Mouse (Mus musculus): ENCODE data around the gene Kcnab2.

DNA sequence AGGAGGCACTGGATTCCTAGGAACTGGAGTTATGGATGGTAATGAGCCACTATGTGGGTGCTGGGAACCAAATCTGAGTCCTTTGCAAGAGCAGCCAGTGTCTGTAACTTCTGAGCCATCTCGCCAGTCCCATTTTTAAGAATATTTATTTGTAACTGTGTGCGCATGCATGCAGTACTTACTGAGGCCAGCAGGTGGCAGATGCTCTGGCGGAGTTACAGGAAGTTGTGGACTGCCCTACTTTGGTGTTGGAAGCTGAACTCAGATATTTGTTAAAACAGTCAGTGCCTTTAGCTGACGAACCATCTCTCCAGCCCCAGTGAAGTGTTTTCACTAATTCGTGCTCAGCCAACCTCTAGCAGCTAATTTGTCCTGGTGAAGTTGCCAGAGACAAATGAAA, 52.7 kb downstream of the Kcnab2 start:
- no peak for TF ChIP-seq CTCF (IDR thresholded peaks at IDR 0.05; ENCODE audit: borderline replicate concordance, control insufficient read depth, extremely low read depth, insufficient read depth, low read length, poor library complexity)
- TF ChIP-seq POLR2A (IDR thresholded peaks at IDR 0.05; ENCODE audit: control insufficient read depth, extremely low read depth, insufficient read depth, low read length, poor library complexity), result no peak
